Mouse (Mus musculus) forebrain, embryonic 14.5 days (tissue): ENCODE measurements around the gene Tmem235. TPM values are rescaled to one million over a fixed set of nuclear protein-coding genes. Genes with fewer than 3 reads are reported as not detected.
A peak's percentile ranks its signal among the peaks of the same experiment; 100 is the strongest.
"Not testable (repeated sequence)": the region's sequence is repeated elsewhere in the genome, so short reads cannot be mapped to it uniquely, and the experiment has no call there.

ENCODE experiments used
- ATAC-seq: fragments of 200-750 bp; cut with Nextera tagmentation; 2 replicates; pipeline ENCODE4 v1.8.0; 2017; ENCODE audit warnings: mild to moderate bottlenecking, moderate library complexity
- DNase-seq: peaks from one replicate; pipeline ENCODE4 v3.0.0-alpha.2; 2015; ENCODE audit warnings: low spot score
- H3K27ac ChIP-seq: fragments of 300-500 bp; sonication (generic); 2 replicates; pipeline ENCODE4 v1.5.1; 2014; ENCODE audit warnings: low read depth, mild to moderate bottlenecking, control low read depth, low read length, moderate library complexity
- H3K27me3 ChIP-seq: fragments of 300-500 bp; sonication (generic); replicated peaks from 2 replicates; pipeline ENCODE4 v1.6.1; 2014; ENCODE audit warnings: low read length, control low read depth, mixed read lengths; ENCODE audit not compliant: control insufficient read depth, insufficient read depth
- H3K36me3 ChIP-seq: fragments of 300-500 bp; sonication (generic); 2 replicates; pipeline ENCODE4 v1.6.1; 2014; ENCODE audit warnings: low read length, control low read depth; ENCODE audit not compliant: control insufficient read depth, insufficient read depth
- H3K4me1 ChIP-seq: fragments of 300-500 bp; sonication (generic); 2 replicates; pipeline ENCODE4 v1.6.1; 2014; ENCODE audit warnings: antibody characterized with exemption, low read length, control low read depth; ENCODE audit not compliant: control insufficient read depth, insufficient read depth
- H3K4me2 ChIP-seq: fragments of 300-500 bp; sonication (generic); 2 replicates; pipeline ENCODE4 v1.6.1; 2014; ENCODE audit warnings: mild to moderate bottlenecking, control low read depth, low read length
- H3K4me3 ChIP-seq: fragments of 300-500 bp; sonication (generic); 2 replicates; pipeline ENCODE4 v1.5.1; 2014; ENCODE audit warnings: low read depth, low read length, control low read depth
- H3K9ac ChIP-seq: fragments of 300-500 bp; sonication (generic); 2 replicates; pipeline ENCODE4 v1.6.1; 2014; ENCODE audit warnings: mild to moderate bottlenecking, low read length, control low read depth, moderate library complexity
- H3K9me3 ChIP-seq: fragments of 300-500 bp; sonication (generic); replicated peaks from 2 replicates; pipeline ENCODE4 v1.6.1; 2016; ENCODE audit warnings: low read length, control low read depth, mixed read lengths; ENCODE audit not compliant: control insufficient read depth
- WGBS: fragments of 180-500 bp; shearing (Covaris S2); extraction: QIAGEN DNeasy Blood & Tissue Kit; methylation state at CpG from one replicate; pipeline ENCODE4 v1.1.7; 2014; 5-methylcytosine and 5-hydroxymethylcytosine counted together
- polyA plus RNA-seq: library from polyadenylated mRNA; unstranded; fragments of >200 nt; fragmentation: Nextera tagmentation; extraction: Ambion mirVana; gene quantifications from 2 replicates; pipeline ENCODE4 v1.2.1, GENCODE M21; 2014

Tmem235 gene
- not detected in 2 replicates for polyA plus RNA-seq

GRCm38 (mm10) chr11:117860601-117861000, at the start of gene Tmem235:
Tmem235 (plus strand) TSS chr11:117860752.
- Histone ChIP-seq H3K4me1 (no peaks in the 10 kb centered on the region), H3K4me2 (no peak within 1 kb of the TSS), H3K9me3 (no peaks in the 10 kb centered on the region), H3K27me3 (peaks cover 16% of the 10 kb centered on the region; the same call in 1 of the 2 replicates), H3K4me3 (no peak within 1 kb of the TSS), H3K36me3 (peaks cover 20% of the 10 kb centered on the region), H3K27ac (no peak within 1 kb of the TSS), H3K9ac (peak within 1 kb of the TSS; percentile 8; the same call in 1 of the 2 replicates)
- ATAC-seq: no peak
- DNase-seq: no peak
- 4% methylated on average over 23 of the region's 23 CpGs for WGBS

- DNase-seq (no peak), ATAC-seq (no peak)
- no peak overlapping the region for H3K4me2 ChIP-seq
- H3K27ac ChIP-seq: no peak overlapping the region
- peaks cover 42% of the 10 kb centered on the region for H3K36me3 ChIP-seq
- H3K27me3 ChIP-seq: no peaks in the 10 kb centered on the region
- H3K9me3 ChIP-seq: no peaks in the 10 kb centered on the region
- H3K4me3 ChIP-seq: no peak overlapping the region
- H3K4me1 ChIP-seq: peaks cover 15% of the 10 kb centered on the region
- 85% methylated on average over 5 of the region's 5 CpGs for WGBS
- no peak overlapping the region for H3K9ac ChIP-seq
Measured at GRCm38 (mm10) chr11:117813867-117814266, 46.7 kb upstream of the Tmem235 start.

GRCm38 (mm10) chr11:117814704-117815366, 45.7 kb upstream of the Tmem235 start:
- Histone ChIP-seq H3K36me3 (peaks cover 49% of the 10 kb centered on the region), H3K27ac (no peak overlapping the region), H3K9me3 (no peaks in the 10 kb centered on the region), H3K27me3 (no peaks in the 10 kb centered on the region), H3K4me1 (peaks cover 10% of the 10 kb centered on the region), H3K9ac (no peak overlapping the region), H3K4me3 (no peak overlapping the region), H3K4me2 (no peak overlapping the region)
- ATAC-seq (no peak), DNase-seq (no peak)
- WGBS: 91% methylated on average over 6 of the region's 6 CpGs

GRCm38 (mm10) chr11:117815850-117816249, 44.7 kb upstream of the Tmem235 start:
- H3K4me2 ChIP-seq, DNase-seq, H3K4me1 ChIP-seq, ATAC-seq, H3K9me3 ChIP-seq, H3K27me3 ChIP-seq, H3K9ac ChIP-seq, H3K4me3 ChIP-seq, H3K27ac ChIP-seq: not testable (repeated sequence)
- H3K36me3 ChIP-seq: peaks cover 56% of the 10 kb centered on the region
- 87% methylated on average over 9 of the region's 9 CpGs for WGBS

GRCm38 (mm10) chr11:117816389-117816996, 44.1 kb upstream of the Tmem235 start:
- H3K4me1 ChIP-seq: no peaks in the 10 kb centered on the region
- H3K27me3 ChIP-seq: no peaks in the 10 kb centered on the region
- no peak overlapping the region for H3K27ac ChIP-seq
- 88% methylated on average over 11 of the region's 13 CpGs for WGBS
- no peak for ATAC-seq
- peaks cover 62% of the 10 kb centered on the region for H3K36me3 ChIP-seq
- no peak for DNase-seq
- no peak overlapping the region for H3K9ac ChIP-seq
- no peak overlapping the region for H3K4me2 ChIP-seq
- no peak overlapping the region for H3K4me3 ChIP-seq
- no peaks in the 10 kb centered on the region for H3K9me3 ChIP-seq

GRCm38 (mm10) chr11:117819095-117819494, 41.5 kb upstream of the Tmem235 start:
- H3K27me3 ChIP-seq: no peaks in the 10 kb centered on the region
- H3K36me3 ChIP-seq: peaks cover 57% of the 10 kb centered on the region
- no peak for DNase-seq
- peaks cover 2% of the 10 kb centered on the region; the same call in 1 of the 2 replicates for H3K4me1 ChIP-seq
- no peak overlapping the region for H3K4me3 ChIP-seq
- H3K9ac ChIP-seq: no peak overlapping the region
- H3K27ac ChIP-seq: no peak overlapping the region
- no peak for ATAC-seq
- H3K4me2 ChIP-seq: no peak overlapping the region
- 55% methylated on average over 8 of the region's 8 CpGs for WGBS
- H3K9me3 ChIP-seq: no peaks in the 10 kb centered on the region

- H3K9ac ChIP-seq: no peak overlapping the region
- H3K27me3 ChIP-seq: no peaks in the 10 kb centered on the region
- no peak overlapping the region for H3K27ac ChIP-seq
- ATAC-seq: no peak
- H3K4me3 ChIP-seq: no peak overlapping the region
- H3K4me2 ChIP-seq: no peak overlapping the region
- H3K9me3 ChIP-seq: no peaks in the 10 kb centered on the region
- WGBS: 91% methylated on average over 7 of the region's 7 CpGs
- DNase-seq: no peak
- peaks cover 46% of the 10 kb centered on the region for H3K36me3 ChIP-seq
- peaks cover 11% of the 10 kb centered on the region for H3K4me1 ChIP-seq
Measured at GRCm38 (mm10) chr11:117820173-117820572, 40.4 kb upstream of the Tmem235 start.

GRCm38 (mm10) chr11:117821868-117822267, 38.7 kb upstream of the Tmem235 start:
- Histone ChIP-seq H3K36me3 (peaks cover 33% of the 10 kb centered on the region), H3K9ac (no peak overlapping the region), H3K4me3 (no peak overlapping the region), H3K4me2 (no peak overlapping the region), H3K9me3 (no peaks in the 10 kb centered on the region), H3K27me3 (no peaks in the 10 kb centered on the region), H3K4me1 (peaks cover 12% of the 10 kb centered on the region), H3K27ac (no peak overlapping the region)
- no peak for ATAC-seq
- WGBS: 90% methylated on average over 9 of the region's 9 CpGs
- no peak for DNase-seq

GRCm38 (mm10) chr11:117822728-117823241, 37.8 kb upstream of the Tmem235 start:
- peaks cover 28% of the 10 kb centered on the region; the same call in 1 of the 2 replicates for H3K36me3 ChIP-seq
- no peak for ATAC-seq
- 81% methylated on average over 7 of the region's 7 CpGs for WGBS

More at GRCm38 (mm10) chr11:117822728-117823241, 37.8 kb upstream of the Tmem235 start:
- no peaks in the 10 kb centered on the region for H3K9me3 ChIP-seq
- no peak overlapping the region for H3K27ac ChIP-seq
- DNase-seq: no peak
- no peak overlapping the region for H3K4me2 ChIP-seq
- no peak overlapping the region for H3K9ac ChIP-seq
- no peak overlapping the region for H3K4me3 ChIP-seq
- peaks cover 16% of the 10 kb centered on the region for H3K4me1 ChIP-seq
- no peaks in the 10 kb centered on the region for H3K27me3 ChIP-seq
